Mouse (Mus musculus) heart, postnatal 4 days (tissue): ENCODE data around the gene Olfr297. TPM values are rescaled to one million over a fixed set of nuclear protein-coding genes. Genes with fewer than 3 reads are reported as not detected.

Experiments used
- DNase-seq: peaks from one replicate; pipeline ENCODE4 v3.0.0; 2021
- total RNA-seq, 2 experiments: library from RNA; stranded (reverse); gene quantifications; 2 replicates each; pipeline ENCODE4 v1.2.3; 2021

The Olfr297 gene
- not detected for total RNA-seq

- DNase-seq = no peak
Observed at GRCm38 (mm10) chr7:86519668-86520067, at the start of gene Olfr297. Olfr297 (plus strand) TSS chr7:86519968.

- no peak for DNase-seq
Observed at GRCm38 (mm10) chr7:86492384-86492783, 27.4 kb upstream of the Olfr297 start, which contains the start of gene Olfr298. Olfr298 (minus strand) TSS chr7:86492484.

Other genes starting within 250 kb of the Olfr297 start
- not detected for gene Olfr310, start 242.8 kb upstream of the Olfr297 start, total RNA-seq
- gene Olfr309, start 206.3 kb upstream of the Olfr297 start, total RNA-seq = not detected
- not detected for gene Olfr308, start 194.3 kb upstream of the Olfr297 start, total RNA-seq
- gene Olfr307, start 182.4 kb upstream of the Olfr297 start, total RNA-seq = not detected
- gene Olfr305, start 153.0 kb upstream of the Olfr297 start, total RNA-seq = not detected
- not detected for gene Olfr304, start 133.3 kb upstream of the Olfr297 start, total RNA-seq
- not detected for gene Olfr303, start 122.2 kb upstream of the Olfr297 start, total RNA-seq
- not detected for gene Olfr301, start 116.1 kb upstream of the Olfr297 start, total RNA-seq
- not detected for gene Olfr299, start 60.0 kb upstream of the Olfr297 start, total RNA-seq
- not detected for gene Olfr298, start 27.5 kb upstream of the Olfr297 start, total RNA-seq
- not detected for gene Olfr295, start 63.9 kb downstream of the Olfr297 start, total RNA-seq
- not detected for gene Olfr294, start 96.7 kb downstream of the Olfr297 start, total RNA-seq
- gene Olfr293, start 129.1 kb downstream of the Olfr297 start, total RNA-seq = not detected
- gene Olfr292, start 168.4 kb downstream of the Olfr297 start, total RNA-seq = not detected